Mouse (Mus musculus) midbrain, embryonic 15.5 days (tissue): ENCODE data around the gene Sphk1. TPM values are rescaled to one million over a fixed set of nuclear protein-coding genes. Genes with fewer than 3 reads are reported as not detected.

ENCODE experiments used
- ATAC-seq: fragments of 200-750 bp; cut with Nextera tagmentation; replicated peaks from 2 replicates; pipeline ENCODE4 v1.8.0; 2017; ENCODE audit warnings: moderate TSS enrichment
- H3K27ac ChIP-seq: fragments of 300-500 bp; sonication (generic); 2 replicates; pipeline ENCODE4 v1.5.1; 2015; ENCODE audit warnings: mild to moderate bottlenecking, inconsistent platforms
- H3K27me3 ChIP-seq: fragments of 300-500 bp; sonication (generic); replicated peaks from 2 replicates; pipeline ENCODE4 v1.6.1; 2015; ENCODE audit warnings: inconsistent platforms
- H3K36me3 ChIP-seq: fragments of 300-500 bp; sonication (generic); replicated peaks from 2 replicates; pipeline ENCODE4 v1.6.1; 2015; ENCODE audit warnings: inconsistent platforms
- H3K4me1 ChIP-seq: fragments of 300-500 bp; sonication (generic); 2 replicates; pipeline ENCODE4 v1.6.1; 2015; ENCODE audit warnings: inconsistent platforms
- H3K4me2 ChIP-seq: fragments of 300-500 bp; sonication (generic); 2 replicates; pipeline ENCODE4 v1.6.1; 2015; ENCODE audit warnings: inconsistent platforms, mild to moderate bottlenecking, moderate library complexity
- H3K4me3 ChIP-seq: fragments of 300-500 bp; sonication (generic); 2 replicates; pipeline ENCODE4 v1.5.1; 2015; ENCODE audit warnings: mild to moderate bottlenecking, inconsistent platforms
- H3K9ac ChIP-seq: fragments of 300-500 bp; sonication (generic); 2 replicates; pipeline ENCODE4 v1.6.1; 2015; ENCODE audit warnings: mild to moderate bottlenecking, inconsistent platforms
- H3K9me3 ChIP-seq: fragments of 300-500 bp; sonication (generic); 2 replicates; pipeline ENCODE4 v1.6.1; 2016; ENCODE audit warnings: inconsistent platforms
- WGBS: fragments of 180-500 bp; shearing (Covaris S2); methylation state at CpG from one replicate; pipeline ENCODE4 v1.1.7; 2015; ENCODE audit warnings: mixed read lengths; 5-methylcytosine and 5-hydroxymethylcytosine counted together
- polyA plus RNA-seq: library from polyadenylated mRNA; unstranded; fragments of >200 nt; fragmentation: Nextera tagmentation; extraction: Ambion mirVana; gene quantifications from 2 replicates; pipeline ENCODE4 v1.2.1, GENCODE M21; 2015

The Sphk1 gene
- polyA plus RNA-seq, 1 experiment from 2014 or later: 5.3 TPM

DNA sequence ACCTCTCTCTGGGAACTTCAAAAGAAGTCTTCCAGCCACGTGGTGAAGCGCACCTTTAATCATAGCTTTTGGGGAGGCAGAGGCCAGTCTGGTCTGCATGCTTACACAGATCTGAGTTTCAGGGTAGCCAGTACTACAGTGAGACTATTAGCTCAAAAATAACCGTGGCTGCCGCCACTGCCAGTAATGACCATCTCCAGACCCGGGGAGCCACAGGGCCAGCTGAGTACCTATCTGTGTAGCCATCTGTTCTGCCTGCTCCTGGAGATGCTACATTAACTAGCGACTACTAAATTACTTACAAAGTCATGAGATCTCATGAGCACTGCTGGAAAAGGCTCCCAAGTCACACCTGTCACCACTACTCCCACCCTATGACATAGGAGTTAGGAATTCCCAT, 44.3 kb downstream of the Sphk1 start:
- Histone ChIP-seq H3K36me3 (no peaks in the 10 kb centered on the region), H3K4me3 (no peak overlapping the region), H3K9me3 (no peaks in the 10 kb centered on the region), H3K27me3 (no peaks in the 10 kb centered on the region), H3K9ac (no peak overlapping the region), H3K4me1 (peaks cover 74% of the 10 kb centered on the region), H3K27ac (no peak overlapping the region), H3K4me2 (no peak overlapping the region)
- 72% methylated on average over 6 of the region's 6 CpGs for WGBS
- no peak for ATAC-seq

DNA sequence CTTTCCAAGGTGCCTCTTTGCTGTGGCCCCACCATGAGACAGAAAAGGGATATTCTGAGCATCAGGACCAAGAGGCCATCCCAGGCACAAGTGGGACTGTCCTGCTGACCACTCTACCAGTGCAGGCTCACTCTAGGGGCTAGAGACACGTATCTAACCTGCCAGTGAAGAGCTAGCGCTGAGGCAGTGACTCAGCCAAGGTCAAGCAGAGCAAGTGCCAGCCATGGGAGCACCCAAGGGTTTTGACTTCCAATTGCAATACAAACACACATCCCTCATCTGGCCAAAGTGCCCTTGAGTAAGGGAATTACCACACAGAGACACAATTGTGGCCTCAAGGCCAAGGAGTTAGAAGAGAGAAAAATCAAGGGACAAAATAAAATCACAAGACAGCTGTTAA, 44.7 kb downstream of the Sphk1 start:
- Histone ChIP-seq H3K36me3 (no peaks in the 10 kb centered on the region), H3K27ac (no peak overlapping the region), H3K4me2 (no peak overlapping the region), H3K4me1 (peaks cover 78% of the 10 kb centered on the region), H3K9me3 (no peaks in the 10 kb centered on the region), H3K27me3 (no peaks in the 10 kb centered on the region), H3K4me3 (no peak overlapping the region), H3K9ac (no peak overlapping the region)
- no peak for ATAC-seq
- WGBS: 91% methylated on average over 2 of the region's 2 CpGs

DNA sequence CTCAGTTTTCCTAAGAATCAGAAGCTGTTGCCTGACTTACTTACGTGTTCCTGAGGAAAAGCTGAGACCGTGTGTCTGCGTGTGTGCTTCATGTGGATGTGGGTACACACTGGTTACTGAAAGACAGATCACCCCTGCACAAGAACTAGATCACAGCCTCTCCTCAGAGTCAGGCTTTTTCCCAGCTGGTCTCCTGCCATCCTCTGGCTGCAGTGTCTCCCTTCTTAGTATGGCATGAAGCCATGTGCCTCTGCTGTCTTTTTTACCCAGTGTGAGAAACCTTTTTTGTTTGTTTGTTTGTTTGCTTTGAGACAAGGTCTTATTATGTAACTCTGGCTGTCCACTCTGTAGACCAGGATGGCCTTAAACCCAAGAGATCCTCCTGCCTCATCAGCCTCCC, 48.6 kb downstream of the Sphk1 start:
- H3K4me3 ChIP-seq: no peak overlapping the region
- no peaks in the 10 kb centered on the region for H3K27me3 ChIP-seq
- no peaks in the 10 kb centered on the region for H3K9me3 ChIP-seq
- H3K4me1 ChIP-seq: peaks cover 56% of the 10 kb centered on the region
- ATAC-seq: no peak
- no peak overlapping the region for H3K9ac ChIP-seq
- H3K27ac ChIP-seq: no peak overlapping the region
- peak overlapping the region; percentile 69; the same call in 1 of the 2 replicates for H3K4me2 ChIP-seq
- WGBS: 95% methylated on average over 3 of the region's 3 CpGs
- no peaks in the 10 kb centered on the region for H3K36me3 ChIP-seq

DNA sequence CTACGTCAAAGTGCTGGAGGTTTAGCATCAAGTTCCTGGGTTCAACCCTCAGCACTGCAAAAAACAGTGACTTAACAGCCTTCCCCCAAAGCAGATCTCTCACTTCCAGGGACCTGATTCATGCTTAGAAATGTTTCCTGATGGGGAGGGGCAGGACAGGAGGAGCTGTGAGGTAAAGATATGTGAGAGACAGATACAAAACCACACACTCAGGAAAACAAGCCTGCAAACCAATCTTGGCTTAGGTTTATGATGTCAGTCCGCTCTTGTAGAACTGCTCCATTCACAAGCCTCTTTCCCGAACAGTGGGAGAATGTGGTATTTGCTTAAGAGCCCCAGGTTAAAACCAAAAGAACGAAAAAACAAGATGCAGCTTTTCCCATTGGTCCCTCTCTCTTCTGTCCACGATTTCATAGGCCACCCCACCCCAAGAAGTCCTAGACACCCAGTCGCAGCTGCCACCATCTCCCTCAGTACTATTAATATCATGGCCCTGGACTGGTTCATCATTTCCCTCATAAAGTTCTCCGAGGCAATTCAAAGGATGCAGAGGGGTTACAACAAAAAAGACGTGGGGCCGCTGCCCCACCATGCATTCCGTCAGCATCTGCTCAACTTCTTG, 49.4 kb downstream of the Sphk1 start:
- peaks cover 47% of the 10 kb centered on the region for H3K4me1 ChIP-seq
- ATAC-seq: peak; percentile 9; the same call in 1 of the 2 replicates
- H3K4me3 ChIP-seq: peak overlapping the region; percentile 100
- H3K27me3 ChIP-seq: no peaks in the 10 kb centered on the region
- H3K9ac ChIP-seq: peak overlapping the region; percentile 99
- H3K4me2 ChIP-seq: peak overlapping the region; percentile 69
- 19% methylated on average over 10 of the region's 10 CpGs for WGBS
- no peaks in the 10 kb centered on the region for H3K36me3 ChIP-seq
- H3K9me3 ChIP-seq: no peaks in the 10 kb centered on the region
- H3K27ac ChIP-seq: peak overlapping the region; percentile 96

DNA sequence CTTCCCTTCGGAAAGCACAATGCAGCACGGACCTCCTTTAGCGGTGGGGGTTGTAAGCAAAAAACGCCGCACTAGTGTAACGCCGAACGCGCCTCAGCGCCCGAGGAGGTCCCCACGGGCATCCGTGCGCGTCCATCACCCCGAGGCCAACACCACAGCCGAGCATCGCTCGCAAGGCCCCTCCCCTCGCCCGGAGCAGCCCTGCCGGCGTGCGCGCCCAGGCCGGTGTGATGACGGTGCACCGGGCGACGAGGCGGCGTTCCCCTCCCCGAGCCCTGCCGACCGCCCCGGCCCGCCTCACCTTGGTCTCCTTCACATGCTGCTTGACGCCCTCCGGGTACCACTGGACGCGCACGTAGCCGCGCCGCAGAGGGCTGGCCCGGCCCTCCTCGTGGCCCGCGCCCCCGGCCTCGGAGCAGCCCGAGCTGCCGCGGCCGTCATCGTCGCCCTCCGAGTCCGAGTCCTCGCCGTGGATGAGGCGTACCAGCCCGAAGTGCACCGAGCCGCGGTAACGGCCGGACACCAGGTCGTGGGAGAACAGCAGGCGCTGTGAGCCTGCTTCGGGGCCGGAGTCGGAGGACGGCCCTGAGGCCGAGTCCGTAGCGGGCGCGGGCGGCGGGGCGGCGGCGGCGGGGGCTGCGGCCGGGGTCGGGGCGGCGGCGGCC, 50.1 kb downstream of the Sphk1 start:
- peak overlapping the region; percentile 69 for H3K4me2 ChIP-seq
- no peaks in the 10 kb centered on the region for H3K36me3 ChIP-seq
- peak overlapping the region; percentile 96 for H3K27ac ChIP-seq
- peak overlapping the region; percentile 100 for H3K4me3 ChIP-seq
- under 1% methylated on average over 75 of the region's 91 CpGs for WGBS
- H3K4me1 ChIP-seq: peaks cover 40% of the 10 kb centered on the region
- peak overlapping the region; percentile 99 for H3K9ac ChIP-seq
- H3K27me3 ChIP-seq: no peaks in the 10 kb centered on the region
- no peaks in the 10 kb centered on the region for H3K9me3 ChIP-seq
- peak; percentile 85 for ATAC-seq

- peak within 1 kb of the TSS; percentile 99 for H3K9ac ChIP-seq
- H3K9me3 ChIP-seq: no peaks in the 10 kb centered on the region
- H3K4me1 ChIP-seq: peaks cover 35% of the 10 kb centered on the region
- H3K27me3 ChIP-seq: no peaks in the 10 kb centered on the region
- 2% methylated on average over 36 of the region's 51 CpGs for WGBS
- no peaks in the 10 kb centered on the region for H3K36me3 ChIP-seq
- peak within 1 kb of the TSS; percentile 96 for H3K27ac ChIP-seq
- peak within 1 kb of the TSS; percentile 69 for H3K4me2 ChIP-seq
- H3K4me3 ChIP-seq: peak within 1 kb of the TSS; percentile 100
- ATAC-seq: peak; percentile 92
These were observed 50.7 kb downstream of the Sphk1 start, which contains the start of gene Ube2o for GRCm38 (mm10) chr11:116581376-116581814. Ube2o (minus strand) TSS chr11:116581447.

GRCm38 (mm10) chr11:116585682-116586081, 55.0 kb downstream of the Sphk1 start:
- H3K4me1 ChIP-seq: peaks cover 15% of the 10 kb centered on the region
- no peak overlapping the region for H3K4me2 ChIP-seq
- no peak overlapping the region for H3K27ac ChIP-seq
- 85% methylated on average over 6 of the region's 6 CpGs for WGBS
- H3K36me3 ChIP-seq: no peaks in the 10 kb centered on the region
- H3K27me3 ChIP-seq: 0 out of 2 replicates have a peak, but pooled peaks cover 3% of the 10 kb centered on the region
- H3K4me3 ChIP-seq: no peak overlapping the region
- H3K9me3 ChIP-seq: no peaks in the 10 kb centered on the region
- ATAC-seq: no peak
- H3K9ac ChIP-seq: no peak overlapping the region

Other genes with a start within 250 kb of the Sphk1 start
- gene Galr2, start 250.0 kb upstream of the Sphk1 start, polyA plus RNA-seq: 0.45 and 0.57 TPM in 2 replicates
- gene Exoc7, start 223.7 kb upstream of the Sphk1 start, polyA plus RNA-seq: 109 and 110 TPM in 2 replicates
- 17.4 and 20.4 TPM in 2 replicates for gene Foxj1, start 195.5 kb upstream of the Sphk1 start, polyA plus RNA-seq
- 66.1 and 68.0 TPM in 2 replicates for gene Rnf157, start 117.9 kb upstream of the Sphk1 start, polyA plus RNA-seq
- 40.9 and 44.2 TPM in 2 replicates for gene Ubald2, start 96.8 kb upstream of the Sphk1 start, polyA plus RNA-seq
- not detected in 2 replicates for gene Qrich2, start 64.7 kb upstream of the Sphk1 start, polyA plus RNA-seq
- gene Prpsap1, start 36.7 kb upstream of the Sphk1 start, polyA plus RNA-seq: 199 and 200 TPM in 2 replicates
- gene Ube2o, start 50.5 kb downstream of the Sphk1 start, polyA plus RNA-seq: 31.4 and 36.6 TPM in 2 replicates
- 0.33 and 0.45 TPM in 2 replicates for gene Aanat, start 55.5 kb downstream of the Sphk1 start, polyA plus RNA-seq
- gene Rhbdf2, start 96.1 kb downstream of the Sphk1 start, polyA plus RNA-seq: 0.83 TPM in 2 replicates
- gene Prcd, start 122.6 kb downstream of the Sphk1 start, polyA plus RNA-seq: 1.5 and 3.0 TPM in 2 replicates
- gene Cygb, start 123.4 kb downstream of the Sphk1 start, polyA plus RNA-seq: 23.3 and 24.4 TPM in 2 replicates
- gene St6galnac1, start 244.6 kb downstream of the Sphk1 start, polyA plus RNA-seq: not detected in 2 replicates